Mouse (Mus musculus) natural killer cell, adult 2 months (primary cell): Measurements from ENCODE around the gene 1700020A23Rik.

Experiments used
- DNase-seq, 2 experiments: peaks; one replicate each; pipeline ENCODE4 v3.0.0; 2022; ENCODE audit warnings: low spot score in 2 of 2

1700020A23Rik gene

GRCm38 (mm10) chr2:130450434-130450796 is 45.4 kb downstream of the 1700020A23Rik start:
- no peak for DNase-seq

DNA sequence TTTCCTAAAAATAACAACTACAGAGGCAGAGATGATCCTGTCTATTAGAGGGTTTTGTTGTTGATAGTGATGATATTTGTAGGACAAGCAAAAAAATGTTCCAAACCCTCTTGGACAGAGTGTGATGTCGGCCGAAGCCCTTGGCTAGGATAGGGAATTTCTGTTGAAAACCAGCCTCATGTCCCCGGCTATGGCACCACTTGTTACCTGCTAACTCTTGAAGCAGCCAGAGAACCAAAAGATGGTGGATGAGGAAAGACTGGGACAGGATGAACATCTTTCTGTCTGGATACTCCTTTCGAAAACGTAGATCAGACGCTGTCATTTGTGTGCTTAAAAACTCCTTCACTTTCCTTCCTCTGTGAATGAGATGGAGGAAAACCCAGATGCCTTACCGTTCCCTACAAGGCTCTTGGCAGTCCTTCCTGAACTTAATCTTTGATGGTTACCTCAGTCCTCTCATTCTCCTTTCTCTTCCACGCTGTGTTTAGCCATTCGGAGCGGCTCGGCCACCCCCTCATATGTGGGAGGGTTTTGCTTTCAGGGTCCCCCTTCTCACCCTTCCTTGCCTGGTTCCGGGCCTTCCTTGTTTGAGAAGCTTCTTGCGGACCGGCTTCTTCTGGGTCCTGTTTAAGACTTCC is 46.1 kb downstream of the 1700020A23Rik start:
- no peak for DNase-seq

GRCm38 (mm10) chr2:130451727-130452090 is 46.6 kb downstream of the 1700020A23Rik start:
- no peak for DNase-seq

DNA sequence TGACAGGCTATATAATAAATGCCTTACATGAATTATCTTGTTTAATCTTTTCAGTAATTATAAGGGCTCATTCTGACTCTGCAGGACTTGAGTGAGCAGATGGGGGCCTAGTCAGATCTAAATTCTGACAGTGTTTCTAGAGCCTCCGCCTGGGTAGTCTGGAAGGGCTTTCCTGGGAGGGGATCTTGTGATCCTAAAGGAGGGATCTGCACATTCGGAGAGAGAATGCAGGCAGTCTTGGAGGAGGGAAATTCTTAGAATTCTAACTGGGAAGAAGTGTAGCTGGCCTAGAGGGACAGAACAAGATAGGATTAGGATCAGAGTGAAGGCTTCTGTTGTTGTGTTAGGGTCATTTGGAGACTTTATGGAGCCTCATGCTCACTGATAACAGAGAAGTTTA is 47.2 kb downstream of the 1700020A23Rik start:
- no peak for DNase-seq

- DNase-seq, result no peak
These were observed 48.4 kb downstream of the 1700020A23Rik start for GRCm38 (mm10) chr2:130453421-130453820.

GRCm38 (mm10) chr2:130454748-130455370 is 49.8 kb downstream of the 1700020A23Rik start:
- DNase-seq, result no peak
